Mouse (Mus musculus) naive thymus-derived CD4-positive, alpha-beta T cell, adult 2 months (primary cell): Measurements from ENCODE around the gene Fam81a.

ENCODE experiments used
- DNase-seq: peaks from one replicate; pipeline ENCODE4 v3.0.0-alpha.2; 2011; ENCODE audit warnings: low read depth

The Fam81a gene

GRCm38 (mm10) chr9:70142460-70142859 lies at the start of gene Fam81a:
Gene Fam81a (minus strand): TSS chr9:70142560.
- no peak for DNase-seq

GRCm38 (mm10) chr9:70182639-70183038 lies 40.3 kb upstream of the Fam81a start:
- DNase-seq, result no peak

- no peak for DNase-seq
Observed at GRCm38 (mm10) chr9:70181719-70182118, 39.4 kb upstream of the Fam81a start.

GRCm38 (mm10) chr9:70176291-70176690 lies 33.9 kb upstream of the Fam81a start:
- no peak for DNase-seq

GRCm38 (mm10) chr9:70174896-70175295 lies 32.5 kb upstream of the Fam81a start:
- DNase-seq, result no peak

- DNase-seq, result no peak
Observed at GRCm38 (mm10) chr9:70174291-70174848, 32.0 kb upstream of the Fam81a start.

- DNase-seq, result peak; percentile 2
Observed at GRCm38 (mm10) chr9:70168973-70169372, 26.6 kb upstream of the Fam81a start.

GRCm38 (mm10) chr9:70160071-70160470 lies 17.7 kb upstream of the Fam81a start:
- no peak for DNase-seq

- no peak for DNase-seq
Observed at GRCm38 (mm10) chr9:70147618-70148017, 5.3 kb upstream of the Fam81a start.

- no peak for DNase-seq
Observed at GRCm38 (mm10) chr9:70145426-70145825, 3.1 kb upstream of the Fam81a start.

GRCm38 (mm10) chr9:70143326-70143725 lies 966 bp upstream of the Fam81a start:
- no peak for DNase-seq

GRCm38 (mm10) chr9:70141885-70142326 lies 454 bp downstream of the Fam81a start:
- DNase-seq, result no peak

- DNase-seq, result no peak
Observed at GRCm38 (mm10) chr9:70140871-70141796, 1.2 kb downstream of the Fam81a start.

- DNase-seq, result no peak
Observed at GRCm38 (mm10) chr9:70140340-70140739, 2.0 kb downstream of the Fam81a start.

- DNase-seq, result no peak
Observed at GRCm38 (mm10) chr9:70139331-70139885, 3.0 kb downstream of the Fam81a start.

GRCm38 (mm10) chr9:70138511-70138910 lies 3.8 kb downstream of the Fam81a start:
- DNase-seq, result no peak

- no peak for DNase-seq
Observed at GRCm38 (mm10) chr9:70137991-70138390, 4.4 kb downstream of the Fam81a start.

GRCm38 (mm10) chr9:70135186-70135585 lies 7.2 kb downstream of the Fam81a start:
- DNase-seq, result no peak

- DNase-seq, result no peak
Observed at GRCm38 (mm10) chr9:70134716-70135115, 7.6 kb downstream of the Fam81a start.

GRCm38 (mm10) chr9:70134215-70134614 lies 8.1 kb downstream of the Fam81a start:
- no peak for DNase-seq

GRCm38 (mm10) chr9:70130786-70131185 lies 11.6 kb downstream of the Fam81a start:
- no peak for DNase-seq

- no peak for DNase-seq
Observed at GRCm38 (mm10) chr9:70111869-70112286, 30.5 kb downstream of the Fam81a start.

GRCm38 (mm10) chr9:70110871-70111270 lies 31.5 kb downstream of the Fam81a start:
- no peak for DNase-seq
